Mouse (Mus musculus) forebrain, embryonic 11.5 days (tissue): ENCODE measurements around the gene Foxs1. TPM values are rescaled to one million over a fixed set of nuclear protein-coding genes. Genes with fewer than 3 reads are reported as not detected.

Source experiments
- ATAC-seq: fragments of 200-750 bp; cut with Nextera tagmentation; replicated peaks from 2 replicates; pipeline ENCODE4 v1.8.0; 2017; ENCODE audit warnings: moderate TSS enrichment; ENCODE audit not compliant: low FRiP score
- DNase-seq: peaks from one replicate; pipeline ENCODE4 v3.0.0-alpha.2; 2017; ENCODE audit warnings: low spot score
- H3K27ac ChIP-seq: fragments of 300-500 bp; sonication (generic); 2 replicates; pipeline ENCODE4 v1.5.1; 2014; ENCODE audit warnings: low read depth, low read length
- H3K27me3 ChIP-seq: fragments of 300-500 bp; sonication (generic); 2 replicates; pipeline ENCODE4 v1.6.1; 2014; ENCODE audit warnings: mild to moderate bottlenecking, low read length, mixed read lengths; ENCODE audit not compliant: control insufficient read depth, insufficient read depth
- H3K36me3 ChIP-seq: fragments of 300-500 bp; sonication (generic); 2 replicates; pipeline ENCODE4 v1.6.1; 2014; ENCODE audit warnings: mild to moderate bottlenecking, low read length, moderate library complexity, mixed read lengths; ENCODE audit not compliant: control insufficient read depth, insufficient read depth
- H3K4me1 ChIP-seq: fragments of 300-500 bp; sonication (generic); replicated peaks from 2 replicates; pipeline ENCODE4 v1.6.1; 2014; ENCODE audit warnings: low read length, mixed read lengths; ENCODE audit not compliant: control insufficient read depth, insufficient read depth
- H3K4me2 ChIP-seq: fragments of 300-500 bp; sonication (generic); 2 replicates; pipeline ENCODE4 v1.6.1; 2014; ENCODE audit warnings: low read depth, mild to moderate bottlenecking, low read length, moderate library complexity, mixed read lengths; ENCODE audit not compliant: severe bottlenecking
- H3K4me3 ChIP-seq: fragments of 300-500 bp; sonication (generic); 2 replicates; pipeline ENCODE4 v1.5.1; 2014; ENCODE audit warnings: low read depth, low read length
- H3K9ac ChIP-seq: fragments of 300-500 bp; sonication (generic); 2 replicates; pipeline ENCODE4 v1.6.1; 2014; ENCODE audit warnings: low read length
- H3K9me3 ChIP-seq: fragments of 300-500 bp; sonication (generic); 2 replicates; pipeline ENCODE4 v1.6.1; 2016; ENCODE audit warnings: low read length, mixed read lengths; ENCODE audit not compliant: control insufficient read depth
- WGBS: fragments of 180-500 bp; shearing (Covaris S2); extraction: QIAGEN DNeasy Blood & Tissue Kit; methylation state at CpG from one replicate; pipeline ENCODE4 v1.1.7; 2014; 5-methylcytosine and 5-hydroxymethylcytosine counted together
- polyA plus RNA-seq: library from polyadenylated mRNA; unstranded; fragments of >200 nt; fragmentation: Nextera tagmentation; extraction: Ambion mirVana; gene quantifications from 2 replicates; pipeline ENCODE4 v1.2.1, GENCODE M21; 2014

Foxs1 gene
- polyA plus RNA-seq, 1 experiment from 2014 or later = 1.4 TPM

GRCm38 (mm10) chr2:152904127-152904643, 28.8 kb downstream of the Foxs1 start:
- no peak for DNase-seq
- WGBS = 76% methylated on average over 5 of the region's 5 CpGs
- Histone ChIP-seq H3K4me3 (no peak overlapping the region), H3K9ac (no peak overlapping the region), H3K27ac (no peak overlapping the region), H3K36me3 (no peaks in the 10 kb centered on the region), H3K9me3 (no peaks in the 10 kb centered on the region), H3K4me1 (no peaks in the 10 kb centered on the region), H3K4me2 (no peak overlapping the region), H3K27me3 (no peaks in the 10 kb centered on the region)
- ATAC-seq = no peak

- Histone ChIP-seq H3K4me1 (no peaks in the 10 kb centered on the region), H3K36me3 (no peaks in the 10 kb centered on the region), H3K27ac (no peak overlapping the region), H3K4me3 (no peak overlapping the region), H3K9ac (no peak overlapping the region), H3K9me3 (no peaks in the 10 kb centered on the region), H3K27me3 (no peaks in the 10 kb centered on the region), H3K4me2 (no peak overlapping the region)
- ATAC-seq = no peak
- no peak for DNase-seq
- 85% methylated on average over 4 of the region's 4 CpGs for WGBS
Measured at GRCm38 (mm10) chr2:152903586-152903985, 29.4 kb downstream of the Foxs1 start.

GRCm38 (mm10) chr2:152902658-152903057, 30.4 kb downstream of the Foxs1 start:
- 16% methylated on average over 3 of the region's 3 CpGs for WGBS
- ATAC-seq = no peak
- H3K4me1 ChIP-seq = no peaks in the 10 kb centered on the region

GRCm38 (mm10) chr2:152901296-152901695, 31.7 kb downstream of the Foxs1 start:
- no peak for DNase-seq
- Histone ChIP-seq H3K9me3 (no peaks in the 10 kb centered on the region), H3K4me2 (no peak overlapping the region), H3K4me1 (no peaks in the 10 kb centered on the region), H3K4me3 (no peak overlapping the region), H3K9ac (no peak overlapping the region), H3K27ac (no peak overlapping the region), H3K27me3 (no peaks in the 10 kb centered on the region), H3K36me3 (no peaks in the 10 kb centered on the region)
- 93% methylated on average over 15 of the region's 15 CpGs for WGBS
- no peak for ATAC-seq

More at GRCm38 (mm10) chr2:152902658-152903057, 30.4 kb downstream of the Foxs1 start:
- H3K27ac ChIP-seq = no peak overlapping the region
- DNase-seq = no peak
- H3K9ac ChIP-seq = no peak overlapping the region
- no peaks in the 10 kb centered on the region for H3K36me3 ChIP-seq
- H3K9me3 ChIP-seq = no peaks in the 10 kb centered on the region
- H3K4me3 ChIP-seq = no peak overlapping the region
- no peaks in the 10 kb centered on the region for H3K27me3 ChIP-seq
- H3K4me2 ChIP-seq = no peak overlapping the region

- H3K36me3 ChIP-seq = peaks cover 7% of the 10 kb centered on the region; the same call in 1 of the 2 replicates
- H3K4me3 ChIP-seq = no peak overlapping the region
- no peaks in the 10 kb centered on the region for H3K9me3 ChIP-seq
- no peaks in the 10 kb centered on the region for H3K4me1 ChIP-seq
- H3K4me2 ChIP-seq = no peak overlapping the region
- no peak overlapping the region for H3K27ac ChIP-seq
- 78% methylated on average over 6 of the region's 6 CpGs for WGBS
- H3K27me3 ChIP-seq = no peaks in the 10 kb centered on the region
- DNase-seq (no peak), ATAC-seq (no peak)
- H3K9ac ChIP-seq = no peak overlapping the region
Measured at GRCm38 (mm10) chr2:152899011-152899410, 34.0 kb downstream of the Foxs1 start.

- H3K36me3 ChIP-seq = peaks cover 25% of the 10 kb centered on the region
- H3K4me1 ChIP-seq = no peaks in the 10 kb centered on the region
- H3K27me3 ChIP-seq = no peaks in the 10 kb centered on the region
- no peak overlapping the region for H3K9ac ChIP-seq
- H3K27ac ChIP-seq = no peak overlapping the region
- no peak overlapping the region for H3K4me2 ChIP-seq
- ATAC-seq (no peak), DNase-seq (no peak)
- 93% methylated on average over 3 of the region's 3 CpGs for WGBS
- H3K9me3 ChIP-seq = no peaks in the 10 kb centered on the region
- no peak overlapping the region for H3K4me3 ChIP-seq
Measured at GRCm38 (mm10) chr2:152896926-152897325, 36.1 kb downstream of the Foxs1 start.

GRCm38 (mm10) chr2:152895834-152896233, 37.2 kb downstream of the Foxs1 start:
- no peak overlapping the region for H3K4me3 ChIP-seq
- WGBS = 97% methylated on average over 9 of the region's 9 CpGs
- ATAC-seq (no peak), DNase-seq (no peak)
- peaks cover 31% of the 10 kb centered on the region for H3K36me3 ChIP-seq
- no peak overlapping the region for H3K27ac ChIP-seq
- no peaks in the 10 kb centered on the region for H3K27me3 ChIP-seq
- no peak overlapping the region for H3K4me2 ChIP-seq
- H3K9me3 ChIP-seq = no peaks in the 10 kb centered on the region
- H3K9ac ChIP-seq = no peak overlapping the region
- no peaks in the 10 kb centered on the region for H3K4me1 ChIP-seq

- H3K9ac ChIP-seq = no peak overlapping the region
- ATAC-seq (no peak), DNase-seq (no peak)
- no peaks in the 10 kb centered on the region for H3K4me1 ChIP-seq
- H3K36me3 ChIP-seq = peaks cover 50% of the 10 kb centered on the region
- no peaks in the 10 kb centered on the region for H3K9me3 ChIP-seq
- WGBS = 87% methylated on average over 5 of the region's 5 CpGs
- H3K4me2 ChIP-seq = no peak overlapping the region
- H3K4me3 ChIP-seq = no peak overlapping the region
- no peak overlapping the region for H3K27ac ChIP-seq
- H3K27me3 ChIP-seq = no peaks in the 10 kb centered on the region
Measured at GRCm38 (mm10) chr2:152888774-152889173, 44.2 kb downstream of the Foxs1 start.

- Histone ChIP-seq H3K9ac (no peak overlapping the region), H3K27ac (no peak overlapping the region), H3K4me2 (no peak overlapping the region), H3K4me3 (no peak overlapping the region), H3K4me1 (no peaks in the 10 kb centered on the region), H3K9me3 (no peaks in the 10 kb centered on the region), H3K27me3 (no peaks in the 10 kb centered on the region), H3K36me3 (peaks cover 41% of the 10 kb centered on the region)
- 96% methylated on average over 3 of the region's 3 CpGs for WGBS
- no peak for ATAC-seq
- no peak for DNase-seq
Measured at GRCm38 (mm10) chr2:152887230-152887629, 45.8 kb downstream of the Foxs1 start.
